Mouse (Mus musculus) fibroblast of lung, adult 2 months (primary cell): Measurements from ENCODE around the gene Dnajb2.

ENCODE experiments used
- DNase-seq: peaks from one replicate; pipeline ENCODE4 v3.0.0-alpha.2; 2011; ENCODE audit warnings: low read depth

Dnajb2 gene

DNA sequence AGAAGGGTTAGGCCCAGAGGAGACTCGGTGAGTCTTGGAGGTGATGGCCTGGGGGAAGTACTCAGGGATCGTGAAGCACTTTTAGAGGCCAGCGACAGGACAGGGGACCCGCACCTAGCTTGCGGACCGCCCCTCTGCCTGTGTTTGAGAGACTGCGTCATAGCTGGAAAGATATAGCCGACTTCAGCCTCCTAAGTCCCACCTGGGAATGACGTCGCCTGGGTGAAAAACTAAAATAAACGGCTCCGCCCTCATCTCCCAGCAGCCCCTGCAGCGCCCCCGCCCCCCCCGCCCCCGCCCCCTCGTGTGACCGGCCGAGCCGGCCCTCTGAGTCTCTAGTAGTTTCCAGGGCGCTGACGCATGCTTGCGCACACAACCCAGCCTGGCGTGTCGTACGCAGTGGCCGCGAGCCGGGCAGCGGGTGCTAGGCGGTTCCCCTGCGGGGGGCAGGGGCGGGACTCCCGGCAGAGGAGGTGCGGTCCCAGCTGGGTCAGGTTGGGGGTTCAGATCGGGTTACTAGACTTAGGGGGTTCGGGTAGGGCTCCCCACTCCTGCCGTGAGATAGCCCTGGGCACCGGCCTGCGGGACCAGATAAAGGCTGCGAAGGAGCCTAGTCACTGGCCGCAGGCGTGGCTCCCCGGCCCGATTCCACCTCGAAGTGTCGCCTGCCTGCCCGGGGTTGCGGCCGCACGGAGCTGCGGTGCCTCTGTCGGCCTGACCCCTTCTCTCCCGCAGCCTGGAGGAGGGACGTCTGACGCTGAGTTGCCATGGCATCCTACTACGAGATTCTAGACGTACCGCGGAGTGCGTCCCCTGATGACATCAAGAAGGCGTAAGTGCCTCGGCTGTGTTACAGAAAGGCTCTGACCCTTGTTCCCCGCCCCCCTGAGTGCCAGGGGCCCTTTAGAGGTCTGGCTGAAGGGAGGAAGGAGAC lies at the start of gene Dnajb2:
Gene Dnajb2, plus strand, starts transcription at position 290 of the 934 bp plus-strand sequence.
- no peak for DNase-seq

DNA sequence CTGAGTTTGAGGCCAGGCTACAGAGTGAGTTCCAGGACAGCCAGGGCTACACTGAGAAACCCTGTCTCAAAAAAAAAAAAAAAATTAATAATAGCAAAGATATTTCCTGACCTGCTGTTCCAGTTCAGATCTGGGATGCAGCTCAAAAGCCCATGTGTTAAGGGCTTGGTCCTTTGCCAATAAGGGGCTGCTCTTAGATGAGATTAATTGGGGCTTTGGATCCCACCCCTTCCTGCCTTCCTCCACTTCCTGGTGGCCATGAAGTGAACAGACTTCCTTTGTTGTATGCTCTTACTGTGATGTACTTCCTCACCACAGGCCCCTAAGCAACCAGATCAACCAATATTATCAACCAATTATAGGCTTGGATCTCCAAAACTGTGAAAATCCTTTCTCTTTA lies 49.1 kb upstream of the Dnajb2 start:
- DNase-seq = no peak

DNA sequence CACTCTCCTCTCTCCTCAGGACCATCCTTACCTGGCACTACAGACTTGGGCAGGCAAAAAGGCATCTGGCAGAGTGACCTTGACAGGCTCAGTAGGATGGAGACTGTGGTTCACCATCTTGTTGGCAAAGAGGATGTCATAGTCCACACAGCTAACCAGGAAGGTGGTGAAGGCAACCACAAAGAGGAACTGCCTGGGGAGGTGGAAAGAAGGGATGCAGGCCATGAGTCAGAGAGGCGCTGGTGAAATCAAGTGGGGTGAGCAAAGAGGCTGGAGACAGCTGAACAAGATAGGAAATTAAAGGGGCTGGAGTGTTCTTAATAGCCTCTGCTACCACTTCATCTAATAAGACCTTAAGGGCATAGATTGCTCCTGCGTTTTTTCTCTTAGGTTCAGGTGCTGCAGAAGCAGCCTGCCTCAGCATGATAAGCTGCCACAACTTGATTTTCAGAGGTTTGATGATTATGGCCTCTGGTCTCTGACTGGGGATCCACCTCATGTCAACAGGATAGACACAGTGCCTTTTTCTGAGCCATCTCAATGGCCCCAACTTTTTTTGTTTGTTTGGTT lies 48.2 kb upstream of the Dnajb2 start:
- no peak for DNase-seq

DNA sequence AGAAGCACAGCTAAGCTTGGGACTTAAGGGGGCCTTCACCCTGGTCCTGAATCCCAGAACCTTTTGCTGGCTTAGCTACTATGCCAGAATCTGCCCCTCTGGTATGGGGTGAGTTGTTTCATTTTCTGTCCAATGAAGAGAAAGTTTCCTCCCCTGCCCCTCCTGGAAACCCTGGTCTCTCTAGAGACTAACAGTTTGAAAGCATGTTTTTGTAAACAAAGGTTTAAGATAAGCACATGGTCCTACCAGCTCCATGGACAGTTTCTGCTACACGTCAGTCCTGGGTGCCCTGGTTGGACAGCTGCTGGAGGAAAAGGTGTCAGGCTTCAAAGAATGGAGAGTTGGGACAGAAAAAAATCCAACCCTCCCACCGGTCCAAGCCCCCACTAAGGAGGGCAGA lies 45.6 kb upstream of the Dnajb2 start:
- DNase-seq = no peak

DNA sequence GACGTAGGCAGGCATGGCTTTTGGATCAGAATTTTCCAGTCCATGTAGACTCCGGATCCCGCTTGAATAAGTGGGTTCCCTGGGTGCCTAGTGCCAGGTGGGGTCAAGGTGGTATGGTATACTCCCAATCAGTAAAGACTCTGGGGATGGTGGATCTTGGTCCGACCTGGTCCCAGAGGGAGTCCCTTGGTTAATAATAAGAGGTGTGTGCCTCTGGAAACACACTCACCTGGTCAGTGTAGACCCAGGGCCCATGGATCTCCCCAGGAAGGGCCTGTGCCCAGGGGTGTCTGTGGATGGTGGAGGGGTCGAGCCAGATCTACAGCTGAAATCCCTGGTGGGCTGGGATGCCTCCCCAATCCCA lies 45.0 kb upstream of the Dnajb2 start:
- DNase-seq = no peak

DNA sequence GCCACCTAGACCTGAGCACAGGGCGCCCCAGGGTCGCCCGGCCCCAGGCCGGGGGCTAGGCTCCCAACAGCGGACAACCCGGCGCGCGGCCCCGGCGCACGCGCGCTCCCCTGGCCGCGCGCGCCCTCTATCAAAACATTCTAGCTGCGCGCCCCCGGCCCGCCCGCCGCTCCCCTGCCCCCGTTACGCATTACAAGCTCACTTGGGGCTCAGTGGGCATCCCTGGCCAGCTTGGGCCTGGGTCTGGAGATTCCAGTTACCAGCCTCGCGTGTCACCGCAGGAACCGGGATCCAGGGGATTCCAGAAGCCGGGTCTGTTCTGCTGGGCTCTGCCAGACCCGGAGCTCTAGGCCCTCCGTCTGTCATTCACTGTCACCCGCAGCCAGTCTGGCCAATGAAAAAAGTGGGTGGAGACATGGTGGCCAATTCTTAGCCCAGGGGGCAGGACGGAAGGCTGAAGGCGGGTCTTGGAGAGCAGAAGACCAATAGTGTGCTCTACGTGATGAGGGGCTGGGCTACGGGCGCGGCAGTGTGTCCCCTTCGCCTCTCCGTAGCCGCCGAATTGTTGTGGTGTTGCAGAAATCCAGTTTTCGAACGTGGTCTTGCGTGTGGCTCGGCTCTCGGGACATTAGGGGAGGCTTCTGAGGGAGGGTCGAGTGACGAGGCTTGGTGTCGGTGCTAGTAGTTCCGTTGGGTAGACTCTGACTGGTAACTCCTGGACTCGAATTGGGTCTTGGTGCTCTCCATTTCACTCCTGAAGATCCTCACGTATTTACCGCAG lies 44.4 kb upstream of the Dnajb2 start, which contains the start of the genes Ankzf1 and Atg9a:
Gene Ankzf1, plus strand, starts transcription at position 530 of the 781 bp plus-strand sequence.
Gene Atg9a, minus strand, starts transcription at position 575 of the 781 bp plus-strand sequence.
- peak; percentile 98 for DNase-seq

DNA sequence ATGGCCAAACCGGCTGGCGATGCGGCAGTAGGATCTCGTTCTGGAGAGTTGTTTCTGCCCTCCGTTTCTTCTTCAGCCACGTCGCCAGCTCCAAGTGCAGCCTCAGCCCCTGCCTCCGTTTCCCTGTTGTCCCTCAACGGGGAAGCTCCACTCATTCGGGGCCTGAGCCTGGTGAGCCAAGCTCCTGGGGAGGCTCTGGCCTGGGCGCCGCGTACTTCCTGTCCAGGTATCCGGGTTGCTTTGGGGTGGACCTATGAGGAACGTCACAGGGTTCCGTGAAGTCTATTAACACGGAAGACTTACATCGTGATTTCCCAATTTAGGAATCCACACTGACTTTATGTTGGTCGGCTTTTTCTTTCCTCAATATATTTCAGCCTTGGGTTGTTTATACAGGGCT lies 43.8 kb upstream of the Dnajb2 start:
- peak; percentile 24 for DNase-seq

DNA sequence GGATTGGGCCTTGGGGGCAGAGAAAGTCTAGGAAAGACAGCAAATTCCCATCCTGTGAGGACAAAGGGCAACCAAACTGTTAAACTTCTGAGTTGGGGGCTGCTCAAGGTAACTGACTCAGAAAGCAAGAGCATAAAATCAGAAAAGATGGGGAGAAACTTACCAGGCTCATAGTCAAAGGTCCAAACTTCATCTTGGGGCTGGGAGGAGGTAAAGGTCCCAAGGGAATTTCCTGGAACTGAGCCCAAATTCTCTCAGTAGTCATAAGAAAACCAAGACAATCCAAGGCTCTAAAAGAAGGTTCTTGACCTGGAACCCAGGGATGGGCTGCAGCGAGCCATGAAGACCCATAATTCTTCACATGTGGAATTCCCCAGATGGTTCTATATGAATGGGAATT lies 35.0 kb upstream of the Dnajb2 start:
- no peak for DNase-seq

DNA sequence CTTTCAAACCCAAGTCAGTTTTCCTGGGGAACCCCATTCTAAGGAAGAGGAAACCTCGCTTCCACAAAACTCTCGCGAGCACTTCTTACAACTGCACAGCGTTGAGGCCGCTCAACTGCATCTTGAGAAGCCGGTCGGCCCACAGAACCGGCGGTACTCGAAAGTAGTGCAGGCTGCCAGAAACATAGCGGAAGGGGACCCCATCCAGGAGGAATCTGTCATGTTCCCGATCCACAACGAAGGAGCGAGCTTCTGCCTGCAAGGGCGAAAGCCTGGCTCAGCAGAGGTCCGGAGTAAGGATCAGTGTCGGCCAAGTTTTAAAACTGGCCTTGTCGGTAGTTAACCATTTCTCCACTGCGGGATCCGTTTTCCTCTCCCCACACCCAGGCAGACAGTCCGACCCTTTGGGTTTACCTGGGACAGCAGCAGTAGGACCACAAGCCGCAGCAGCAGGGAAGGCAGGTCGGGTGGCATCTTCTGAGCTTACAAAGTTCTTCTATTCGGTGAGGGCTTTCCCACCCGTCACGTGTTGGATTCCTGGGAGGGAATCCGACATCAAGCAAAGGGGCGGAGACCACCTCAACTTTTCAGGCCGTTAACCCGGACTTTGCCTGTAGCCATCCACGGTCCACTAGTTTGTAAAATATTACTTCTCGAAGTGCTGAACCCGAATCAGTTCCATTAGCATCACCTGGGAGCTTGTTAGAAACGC lies 27.1 kb upstream of the Dnajb2 start:
- DNase-seq = no peak

DNA sequence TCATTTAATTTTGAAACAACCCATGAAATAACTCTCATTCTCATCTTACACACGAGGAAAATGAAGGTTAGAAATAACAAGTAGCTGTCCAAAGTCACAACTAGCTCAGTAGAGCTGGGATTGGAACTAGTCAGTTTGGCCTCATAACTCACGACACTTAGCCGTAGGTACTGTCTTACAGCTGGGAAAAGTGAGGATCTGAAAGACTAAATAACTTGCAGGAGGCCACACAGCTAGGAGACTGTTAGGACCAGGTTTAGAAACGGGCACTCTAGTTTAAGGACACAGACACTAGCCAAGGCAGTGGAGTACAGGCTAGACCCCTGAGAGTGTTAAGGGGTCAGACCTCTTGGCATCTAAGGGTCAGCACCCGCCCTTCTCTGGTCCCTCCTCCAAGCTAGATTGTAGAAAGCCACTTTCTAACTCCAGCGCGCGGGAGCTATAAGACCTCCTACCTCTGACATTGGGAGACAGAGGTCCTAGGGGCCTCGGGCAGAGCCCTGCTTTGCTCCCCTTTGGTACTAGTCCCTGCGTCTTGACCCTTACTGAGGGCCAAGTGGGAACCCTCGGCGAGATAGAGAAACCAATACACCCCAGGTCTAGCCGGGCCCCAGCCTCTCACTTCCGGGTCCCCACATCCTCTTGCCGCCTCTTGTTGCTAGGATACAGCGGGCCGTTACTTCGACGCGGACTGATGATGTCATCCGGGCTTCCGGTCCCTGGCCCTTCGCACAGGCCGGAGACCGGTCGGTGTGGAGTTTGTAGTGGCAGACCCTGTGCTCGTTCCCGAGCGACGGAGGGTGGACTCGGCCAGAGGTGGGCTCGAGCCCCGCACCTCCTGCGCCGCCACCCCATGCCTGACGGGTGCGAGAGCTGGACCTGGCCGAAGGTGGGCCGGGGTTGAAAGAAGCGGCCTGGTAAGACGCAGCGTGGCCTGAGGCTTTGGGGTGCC lies 25.8 kb upstream of the Dnajb2 start, which contains the start of the genes Glb1l and Stk16:
Gene Glb1l, minus strand, starts transcription at position 678 of the 952 bp plus-strand sequence.
Gene Stk16, plus strand, starts transcription at position 703 of the 952 bp plus-strand sequence.
- peak; percentile 87 for DNase-seq

DNA sequence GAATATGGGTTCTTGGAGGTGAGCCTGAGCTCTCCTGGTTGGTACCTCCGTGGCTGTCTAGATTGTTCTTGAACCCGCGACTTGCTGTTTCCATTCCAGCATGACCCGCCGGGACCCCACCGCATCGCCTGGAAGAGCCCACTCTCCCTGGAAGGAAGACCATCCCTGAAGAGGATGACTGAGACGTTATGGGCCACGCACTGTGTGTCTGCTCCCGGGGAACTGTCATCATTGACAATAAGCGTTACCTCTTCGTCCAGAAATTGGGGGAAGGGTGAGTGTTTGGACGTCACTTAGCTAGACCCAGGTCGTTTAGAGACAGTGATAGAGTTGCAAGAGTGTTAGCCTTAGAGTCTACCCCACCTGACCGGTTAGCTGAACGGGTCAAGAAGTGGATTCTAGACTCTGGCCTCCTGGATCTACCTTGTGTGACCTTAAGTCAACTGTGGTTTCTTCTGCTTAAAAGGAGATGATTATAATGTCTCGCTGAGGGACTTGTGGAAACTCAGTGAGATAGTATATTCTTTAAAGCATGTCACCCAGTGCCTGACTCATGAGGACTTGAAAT lies 25.0 kb upstream of the Dnajb2 start:
- no peak for DNase-seq

DNA sequence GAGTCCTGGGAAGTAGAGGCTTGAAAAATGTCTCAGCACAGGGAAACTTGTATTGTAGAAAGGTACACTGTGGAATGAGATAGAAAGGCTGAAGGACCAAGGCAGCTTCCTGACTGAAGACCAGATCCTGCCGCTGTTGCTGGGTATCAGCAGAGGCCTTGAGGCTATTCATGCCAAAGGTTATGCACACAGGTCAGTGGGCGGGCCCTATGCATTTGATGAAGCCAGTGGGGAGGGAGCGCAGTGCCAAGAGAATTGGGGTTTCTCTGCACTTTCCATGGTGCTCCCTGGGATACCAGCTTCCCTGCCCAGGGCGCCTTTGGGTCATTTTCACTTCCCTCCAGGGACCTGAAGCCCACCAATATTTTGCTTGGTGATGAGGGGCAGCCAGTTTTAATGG lies 23.7 kb upstream of the Dnajb2 start:
- DNase-seq = no peak

DNA sequence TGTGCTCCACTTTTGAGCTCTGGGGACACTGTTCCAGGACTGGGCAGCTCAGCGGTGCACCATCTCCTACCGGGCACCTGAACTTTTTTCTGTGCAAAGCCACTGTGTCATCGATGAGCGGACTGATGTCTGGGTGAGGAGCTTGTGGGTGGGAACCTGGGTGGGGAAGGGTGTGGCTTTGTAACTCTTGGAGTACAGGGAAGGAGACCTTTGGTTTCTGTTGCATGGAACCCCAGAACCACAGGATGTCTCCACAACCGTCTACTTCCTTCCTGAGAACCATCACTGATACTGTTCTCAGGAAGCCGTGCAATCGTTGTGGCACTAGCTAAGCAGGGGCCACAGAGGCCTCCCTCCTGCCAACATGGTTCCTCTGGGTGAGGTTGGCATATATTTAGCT lies 23.1 kb upstream of the Dnajb2 start:
- no peak for DNase-seq

DNA sequence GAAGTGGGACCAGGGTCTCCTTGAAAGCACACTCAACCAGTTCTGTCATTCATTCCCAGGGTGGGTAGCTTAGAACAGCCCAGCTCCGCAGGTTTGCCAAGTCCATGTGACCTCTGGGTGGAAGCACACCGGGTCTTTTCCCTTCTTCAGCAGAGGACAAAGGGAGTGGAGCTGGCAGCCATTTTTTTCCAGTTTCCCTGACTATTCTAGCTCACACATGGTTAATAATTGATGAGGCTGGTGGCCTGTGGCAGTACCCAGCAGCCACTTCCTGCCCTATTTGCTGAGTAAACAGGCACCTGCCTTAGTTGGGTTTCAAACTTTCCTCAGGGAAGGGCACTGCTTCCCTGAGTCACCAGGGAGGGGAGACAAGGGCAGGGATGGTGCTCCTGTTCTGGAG lies 21.8 kb upstream of the Dnajb2 start:
- DNase-seq = no peak

DNA sequence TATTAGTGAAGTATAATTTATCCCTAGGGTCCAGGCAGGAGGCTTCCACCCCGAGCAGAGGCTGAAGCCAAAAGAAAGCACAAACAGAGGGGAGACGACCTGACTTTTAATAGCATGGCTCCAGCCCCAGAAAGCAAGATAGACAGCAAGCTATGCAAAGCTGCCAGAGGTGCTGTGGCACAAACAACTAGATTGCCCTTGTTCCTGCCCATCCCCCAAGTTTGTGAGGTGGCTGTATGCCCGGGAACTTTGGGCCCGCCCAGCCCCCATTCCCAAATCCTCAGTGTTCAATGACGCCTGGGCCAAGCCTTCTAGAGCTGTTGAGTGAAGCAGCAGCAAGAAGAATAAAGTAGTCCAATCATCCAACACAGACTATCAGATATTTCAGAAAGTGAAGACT lies 21.3 kb upstream of the Dnajb2 start:
- DNase-seq = no peak

DNA sequence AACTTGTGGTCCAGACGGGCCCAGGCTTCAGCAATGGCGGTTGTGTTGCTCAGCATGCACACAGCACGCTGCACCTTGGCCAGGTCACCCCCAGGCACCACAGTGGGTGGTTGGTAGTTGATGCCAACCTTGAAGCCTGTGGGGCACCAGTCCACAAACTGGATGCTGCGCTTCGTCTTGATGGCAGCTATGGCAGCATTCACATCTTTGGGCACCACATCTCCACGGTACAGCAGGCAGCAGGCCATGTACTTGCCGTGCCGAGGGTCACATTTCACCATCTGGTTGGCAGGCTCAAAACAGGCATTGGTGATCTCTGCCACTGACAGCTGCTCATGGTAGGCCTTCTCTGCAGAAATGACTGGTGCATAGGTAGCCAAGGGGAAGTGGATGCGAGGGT lies 20.4 kb upstream of the Dnajb2 start:
- no peak for DNase-seq

DNA sequence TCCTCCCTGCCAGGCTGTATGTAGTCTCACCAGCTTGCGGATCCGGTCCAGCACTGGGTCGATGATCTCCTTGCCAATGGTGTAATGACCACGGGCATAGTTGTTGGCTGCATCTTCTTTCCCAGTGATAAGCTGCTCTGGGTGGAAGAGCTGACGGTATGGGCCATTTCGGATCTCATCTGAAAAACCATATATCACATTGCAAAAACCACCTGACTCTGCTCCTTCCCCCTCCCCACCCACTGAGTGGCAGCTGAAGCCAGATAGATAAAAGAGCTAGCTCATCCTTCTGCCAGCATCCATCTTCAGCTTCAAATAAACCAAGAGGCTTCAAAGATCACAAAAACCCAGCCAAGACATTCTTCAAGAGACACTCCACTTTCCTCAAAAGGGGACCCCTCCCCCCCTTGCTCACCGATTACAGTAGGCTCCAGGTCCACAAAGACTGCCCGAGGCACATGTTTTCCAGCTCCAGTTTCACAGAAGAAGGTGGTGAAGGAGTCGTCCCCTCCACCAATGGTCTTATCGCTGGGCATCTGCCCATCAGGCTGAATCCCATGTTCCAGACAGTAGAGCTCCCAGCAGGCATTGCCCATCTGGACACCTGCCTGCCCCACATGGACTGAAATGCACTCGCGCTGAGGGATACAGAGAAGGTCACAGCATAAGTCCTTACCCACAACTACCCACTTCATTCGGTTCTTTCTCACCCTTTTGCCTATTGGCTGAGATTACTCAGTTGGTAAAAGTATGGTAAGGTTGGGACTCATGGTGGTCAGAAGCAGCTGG lies 19.2 kb upstream of the Dnajb2 start:
- no peak for DNase-seq

DNA sequence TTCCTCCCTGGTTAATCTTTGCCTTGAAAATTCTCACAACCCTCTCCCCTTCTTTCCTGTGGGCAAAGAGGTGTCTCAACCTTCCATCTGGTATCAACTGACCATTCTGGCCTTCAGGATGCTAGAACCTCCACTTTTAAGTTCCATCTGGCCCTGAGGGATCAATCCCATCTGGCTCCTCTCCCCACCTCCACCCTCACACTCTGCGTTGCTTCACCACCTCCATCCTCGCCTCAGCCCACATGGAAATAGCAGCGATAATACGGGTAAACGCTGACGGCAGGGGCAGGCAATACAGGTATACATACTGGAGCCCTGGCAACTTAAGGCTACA lies 18.3 kb upstream of the Dnajb2 start:
- DNase-seq = no peak

DNA sequence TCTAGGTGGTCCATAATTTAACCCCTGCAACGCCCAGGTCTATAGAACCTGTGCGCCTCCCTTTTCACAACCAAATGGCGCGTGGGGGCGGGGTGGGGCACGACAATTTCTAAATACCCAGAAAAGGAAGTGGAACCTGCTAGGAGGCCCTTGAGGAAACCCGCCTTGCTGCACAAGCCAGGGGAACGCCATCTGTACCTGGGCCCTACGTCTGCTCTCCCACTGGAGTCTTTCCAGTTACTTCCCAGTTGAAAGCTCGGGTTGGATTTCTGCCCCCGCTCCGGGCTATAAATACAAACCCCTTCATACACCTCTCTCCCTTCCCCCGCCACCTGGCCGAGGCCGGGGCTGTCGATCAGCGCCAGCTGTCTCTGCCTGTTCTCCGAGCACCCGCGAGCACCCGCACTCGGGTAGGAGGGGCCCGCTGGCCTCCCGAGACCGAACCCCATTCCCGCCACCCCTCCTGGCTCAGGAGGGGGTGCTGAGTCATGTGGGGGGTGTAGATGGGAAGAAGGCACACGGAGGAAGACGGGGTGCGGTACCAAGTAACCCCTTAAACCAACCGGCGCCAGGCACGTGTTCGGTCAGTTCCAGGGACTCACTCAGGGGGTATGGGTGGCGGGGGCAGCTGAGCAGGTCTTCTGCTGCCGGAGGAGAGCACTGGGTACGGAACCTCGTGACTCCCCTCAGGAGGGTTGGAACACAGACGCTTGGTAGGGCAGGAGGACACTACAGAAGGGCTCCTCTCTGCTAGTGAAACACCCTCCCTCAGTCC lies 17.8 kb upstream of the Dnajb2 start:
- no peak for DNase-seq
